Mouse (Mus musculus) liver, embryonic 13.5 days (tissue): ENCODE measurements around the gene Chmp1a. TPM values are rescaled to one million over a fixed set of nuclear protein-coding genes. Genes with fewer than 3 reads are reported as not detected.
A peak's percentile ranks its signal among the peaks of the same experiment; 100 is the strongest.
"Not testable (repeated sequence)": the region's sequence is repeated elsewhere in the genome, so short reads cannot be mapped to it uniquely, and the experiment has no call there.

Experiments
- ATAC-seq: fragments of 200-750 bp; cut with Nextera tagmentation; 2 replicates; pipeline ENCODE4 v1.8.0; 2017; ENCODE audit warnings: low read depth, mild to moderate bottlenecking, moderate number of reproducible peaks, moderate library complexity
- DNase-seq: peaks from one replicate; pipeline ENCODE4 v3.0.0; 2022
- H3K27ac ChIP-seq: fragments of 300-500 bp; sonication (generic); 2 replicates; pipeline ENCODE4 v1.5.1; 2015; ENCODE audit warnings: moderate library complexity, mild to moderate bottlenecking, inconsistent platforms
- H3K27me3 ChIP-seq: fragments of 300-500 bp; sonication (generic); 2 replicates; pipeline ENCODE4 v1.6.1; 2015; ENCODE audit warnings: mild to moderate bottlenecking, inconsistent platforms
- H3K36me3 ChIP-seq: fragments of 300-500 bp; sonication (generic); 2 replicates; pipeline ENCODE4 v1.6.1; 2015; ENCODE audit warnings: mild to moderate bottlenecking, inconsistent platforms
- H3K4me1 ChIP-seq: fragments of 300-500 bp; sonication (generic); replicated peaks from 2 replicates; pipeline ENCODE4 v1.6.1; 2015; ENCODE audit warnings: inconsistent platforms
- H3K4me2 ChIP-seq: fragments of 300-500 bp; sonication (generic); 2 replicates; pipeline ENCODE4 v1.6.1; 2015; ENCODE audit warnings: inconsistent platforms, mild to moderate bottlenecking, moderate library complexity
- H3K4me3 ChIP-seq: fragments of 300-500 bp; sonication (generic); replicated peaks from 2 replicates; pipeline ENCODE4 v1.5.1; 2015; ENCODE audit warnings: mild to moderate bottlenecking, inconsistent platforms
- H3K9ac ChIP-seq: fragments of 300-500 bp; sonication (generic); 2 replicates; pipeline ENCODE4 v1.6.1; 2015; ENCODE audit warnings: mild to moderate bottlenecking, inconsistent platforms
- H3K9me3 ChIP-seq: fragments of 300-500 bp; sonication (generic); replicated peaks from 2 replicates; pipeline ENCODE4 v1.6.1; 2016; ENCODE audit warnings: inconsistent platforms
- WGBS: fragments of 180-500 bp; shearing (Covaris S2); methylation state at CpG from one replicate; pipeline ENCODE4 v1.1.7; 2015; ENCODE audit not compliant: insufficient replicate concordance; 5-methylcytosine and 5-hydroxymethylcytosine counted together
- polyA plus RNA-seq: library from polyadenylated mRNA; unstranded; fragments of >200 nt; fragmentation: Nextera tagmentation; extraction: Ambion mirVana; gene quantifications from 2 replicates; pipeline ENCODE4 v1.2.1, GENCODE M21; 2015

The Chmp1a gene
- polyA plus RNA-seq, 1 experiment from 2014 or later, result 74.6 TPM

DNA sequence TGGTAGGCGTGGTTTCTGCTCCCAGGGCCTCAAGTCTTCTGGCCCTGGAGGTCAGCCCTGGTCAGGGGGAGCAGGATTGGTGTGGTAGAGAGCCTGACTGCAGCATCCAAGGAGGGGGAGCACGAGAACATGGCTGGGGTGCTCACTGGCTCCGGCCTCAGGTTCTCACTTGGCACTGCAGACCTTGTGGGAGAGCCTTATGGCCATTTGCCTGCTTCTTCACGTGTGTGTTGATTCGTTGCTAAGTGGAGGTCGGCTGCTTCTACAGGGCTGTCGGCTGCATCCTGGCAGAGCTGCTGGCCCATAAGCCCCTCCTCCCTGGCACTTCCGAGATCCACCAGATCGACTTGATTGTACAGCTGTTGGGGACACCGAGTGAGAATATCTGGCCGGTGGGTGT lies 17.8 kb upstream of the Chmp1a start:
- Histone ChIP-seq H3K36me3 (peaks cover 26% of the 10 kb centered on the region; the same call in 1 of the 2 replicates), H3K4me1 (peaks cover 15% of the 10 kb centered on the region), H3K27me3 (peaks cover 21% of the 10 kb centered on the region)
- 77% methylated on average over 11 of the region's 11 CpGs for WGBS
- not testable (repeated sequence) for H3K4me2 ChIP-seq, H3K9me3 ChIP-seq, ATAC-seq, H3K9ac ChIP-seq, H3K4me3 ChIP-seq, H3K27ac ChIP-seq, DNase-seq

DNA sequence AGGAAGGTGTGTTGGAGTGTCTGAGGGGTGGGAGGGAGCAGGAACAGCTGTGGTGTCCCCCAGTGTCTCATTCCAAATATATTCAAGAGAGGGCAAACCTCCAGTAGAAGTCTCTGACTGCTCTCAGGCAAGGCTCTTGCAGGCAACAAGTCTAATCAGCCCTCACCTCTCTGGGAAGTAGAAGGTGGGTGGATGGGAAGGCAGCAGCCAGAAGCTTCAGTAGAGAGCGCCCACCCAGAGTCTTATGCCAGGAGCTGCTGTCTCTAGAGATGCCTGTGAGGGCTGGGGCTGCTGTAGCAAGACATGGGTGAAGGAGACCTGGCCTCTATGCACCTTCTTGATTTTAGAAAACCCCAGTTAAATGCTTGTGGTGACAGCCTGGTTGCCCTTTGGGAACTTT lies 15.9 kb upstream of the Chmp1a start:
- no peak overlapping the region for H3K4me2 ChIP-seq
- ATAC-seq, result no peak
- H3K9ac ChIP-seq, result no peak overlapping the region
- no peaks in the 10 kb centered on the region for H3K9me3 ChIP-seq
- H3K4me3 ChIP-seq, result no peak overlapping the region
- peaks cover 19% of the 10 kb centered on the region for H3K4me1 ChIP-seq
- DNase-seq, result no peak
- WGBS, result 94% methylated on average over 1 of the region's 1 CpGs
- H3K36me3 ChIP-seq, result peaks cover 26% of the 10 kb centered on the region; the same call in 1 of the 2 replicates
- peaks cover 2% of the 10 kb centered on the region; the same call in 1 of the 2 replicates for H3K27me3 ChIP-seq
- no peak overlapping the region for H3K27ac ChIP-seq

GRCm38 (mm10) chr8:123224278-123225266 lies 12.0 kb upstream of the Chmp1a start, which contains the start of gene Cdk10:
Gene Cdk10, plus strand, starts transcription at chr8:123224842.
- H3K9me3 ChIP-seq, result no peaks in the 10 kb centered on the region
- peak within 1 kb of the TSS; percentile 87 for H3K4me2 ChIP-seq
- 2% methylated on average over 59 of the region's 59 CpGs for WGBS
- H3K4me1 ChIP-seq, result peaks cover 19% of the 10 kb centered on the region
- H3K4me3 ChIP-seq, result peak within 1 kb of the TSS; percentile 71
- peak within 1 kb of the TSS; percentile 79 for H3K27ac ChIP-seq
- peaks cover 26% of the 10 kb centered on the region; the same call in 1 of the 2 replicates for H3K36me3 ChIP-seq
- peak within 1 kb of the TSS; percentile 79 for H3K9ac ChIP-seq
- H3K27me3 ChIP-seq, result no peaks in the 10 kb centered on the region
- peak; percentile 88 for ATAC-seq
- peak; percentile 89 for DNase-seq

DNA sequence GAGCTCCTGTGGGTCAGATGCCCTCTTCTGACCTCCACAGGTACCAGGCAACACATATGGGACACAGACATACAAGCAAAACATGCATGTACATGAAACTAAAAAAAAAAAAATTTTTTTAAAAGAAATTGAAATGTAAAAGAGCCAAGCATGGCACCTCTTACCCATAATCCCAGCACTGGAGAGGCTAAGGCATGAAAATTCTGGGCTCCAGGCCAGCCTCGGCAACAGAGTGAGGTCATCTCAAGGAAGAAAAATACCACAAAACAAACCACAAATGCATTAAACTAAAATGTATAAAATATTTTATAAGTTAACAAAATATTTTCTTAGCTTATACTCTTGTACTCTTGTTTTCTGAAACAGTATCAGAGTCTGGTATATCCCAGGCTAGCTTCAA lies 8.4 kb upstream of the Chmp1a start:
- Histone ChIP-seq H3K36me3 (no peaks in the 10 kb centered on the region), H3K9me3 (no peaks in the 10 kb centered on the region), H3K9ac (no peak overlapping the region), H3K27ac (no peak overlapping the region), H3K4me3 (no peak overlapping the region), H3K4me1 (peaks cover 16% of the 10 kb centered on the region), H3K4me2 (no peak overlapping the region), H3K27me3 (peaks cover 7% of the 10 kb centered on the region)
- DNase-seq (no peak), ATAC-seq (no peak)
- 46% methylated on average over 1 of the region's 1 CpGs for WGBS

DNA sequence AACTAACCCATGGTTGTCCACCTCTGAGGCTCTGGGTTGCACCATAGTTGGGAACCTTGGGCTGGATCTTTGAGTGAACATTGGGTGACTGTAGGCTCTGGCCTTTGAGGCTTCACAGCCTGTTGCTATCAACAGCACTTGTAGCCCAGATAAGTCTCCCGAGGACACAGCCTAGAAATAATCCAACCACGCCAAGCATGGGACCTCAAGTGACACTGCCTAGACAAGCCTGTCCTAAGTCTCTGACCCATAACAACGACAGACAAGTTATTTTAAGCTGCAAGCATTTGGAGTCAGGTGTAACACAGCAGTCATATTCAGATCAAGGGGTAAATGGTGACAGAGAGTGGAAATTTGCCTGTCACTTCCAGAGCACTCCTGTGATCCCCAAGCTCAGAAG lies 2.9 kb upstream of the Chmp1a start:
- Histone ChIP-seq H3K9ac (no peak overlapping the region), H3K4me3 (no peak overlapping the region), H3K27ac (no peak overlapping the region), H3K36me3 (peaks cover 3% of the 10 kb centered on the region; the same call in 1 of the 2 replicates), H3K4me2 (no peak overlapping the region), H3K27me3 (peaks cover 7% of the 10 kb centered on the region), H3K9me3 (no peaks in the 10 kb centered on the region), H3K4me1 (peaks cover 22% of the 10 kb centered on the region)
- no peak for DNase-seq
- WGBS, result 29% methylated on average over 3 of the region's 3 CpGs
- ATAC-seq, result no peak

- Histone ChIP-seq H3K9me3 (no peaks in the 10 kb centered on the region), H3K9ac (peak overlapping the region; percentile 98), H3K4me3 (peak overlapping the region; percentile 99), H3K27ac (0 out of 2 replicates have a peak overlapping the region, but pooled peaks have one; percentile 19), H3K4me2 (peak overlapping the region; percentile 96), H3K36me3 (peaks cover 24% of the 10 kb centered on the region), H3K27me3 (peaks cover 3% of the 10 kb centered on the region; the same call in 1 of the 2 replicates), H3K4me1 (peaks cover 22% of the 10 kb centered on the region)
- 22% methylated on average over 22 of the region's 22 CpGs for WGBS
- DNase-seq (no peak), ATAC-seq (peak; percentile 18; the same call in 1 of the 2 replicates)
These were observed 682 bp upstream of the Chmp1a start for GRCm38 (mm10) chr8:123213118-123213772.

DNA sequence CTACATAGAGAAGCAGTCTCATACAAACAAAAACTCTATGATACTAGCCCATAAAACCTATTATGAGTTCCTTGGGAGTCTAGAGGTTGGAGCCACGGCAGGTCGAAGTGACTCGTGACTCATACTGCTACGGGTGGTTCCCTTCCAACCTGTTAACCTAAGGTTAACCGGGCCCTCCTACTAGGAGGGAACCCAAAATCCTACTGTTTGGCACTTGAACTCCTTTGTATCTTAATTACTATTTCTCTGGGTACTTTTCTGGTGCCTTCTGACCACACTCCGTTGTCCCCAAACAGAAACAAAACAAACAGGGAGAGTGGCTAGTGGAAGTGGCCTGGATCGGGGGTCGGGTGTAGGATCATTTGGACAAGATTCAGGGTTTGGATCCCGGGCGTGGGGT lies 687 bp downstream of the Chmp1a start:
- peak overlapping the region; percentile 87 for H3K27ac ChIP-seq
- H3K4me3 ChIP-seq, result peak overlapping the region; percentile 99
- peaks cover 22% of the 10 kb centered on the region for H3K4me1 ChIP-seq
- ATAC-seq, result no peak
- DNase-seq, result no peak
- H3K4me2 ChIP-seq, result peak overlapping the region; percentile 96
- H3K36me3 ChIP-seq, result peaks cover 38% of the 10 kb centered on the region
- peak overlapping the region; percentile 98 for H3K9ac ChIP-seq
- no peaks in the 10 kb centered on the region for H3K27me3 ChIP-seq
- WGBS, result 22% methylated on average over 10 of the region's 10 CpGs
- H3K9me3 ChIP-seq, result no peaks in the 10 kb centered on the region

GRCm38 (mm10) chr8:123203571-123203970 lies 9.0 kb downstream of the Chmp1a start:
- H3K9me3 ChIP-seq, result no peaks in the 10 kb centered on the region
- no peak for DNase-seq
- no peaks in the 10 kb centered on the region for H3K4me1 ChIP-seq
- H3K27me3 ChIP-seq, result peaks cover 5% of the 10 kb centered on the region
- H3K4me3 ChIP-seq, result no peak overlapping the region
- H3K4me2 ChIP-seq, result no peak overlapping the region
- peaks cover 44% of the 10 kb centered on the region for H3K36me3 ChIP-seq
- 72% methylated on average over 3 of the region's 3 CpGs for WGBS
- H3K9ac ChIP-seq, result no peak overlapping the region
- no peak overlapping the region for H3K27ac ChIP-seq
- ATAC-seq, result no peak

DNA sequence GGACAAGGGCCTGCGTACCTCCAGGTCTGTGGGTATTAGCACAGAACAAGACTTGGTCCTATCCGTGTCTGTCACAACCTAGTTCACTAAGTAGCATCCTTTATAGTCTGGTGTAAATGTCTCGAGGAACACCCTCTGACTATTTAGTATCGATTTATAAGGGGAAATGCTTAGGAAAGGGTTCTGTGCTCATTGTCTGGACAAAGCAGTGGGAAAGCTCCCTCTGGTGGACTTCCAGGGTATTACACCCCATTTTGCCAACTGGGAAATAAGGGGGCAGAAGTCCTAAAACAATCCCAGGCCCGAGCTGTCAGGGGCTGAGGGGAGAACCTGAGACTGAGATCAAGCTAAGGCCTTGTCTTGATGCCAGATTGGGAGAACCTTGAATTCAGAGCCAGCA lies 10.3 kb downstream of the Chmp1a start:
- Histone ChIP-seq H3K4me3 (no peak overlapping the region), H3K4me1 (peaks cover 7% of the 10 kb centered on the region), H3K9ac (no peak overlapping the region), H3K27ac (no peak overlapping the region), H3K27me3 (peaks cover 5% of the 10 kb centered on the region), H3K9me3 (no peaks in the 10 kb centered on the region), H3K36me3 (peaks cover 31% of the 10 kb centered on the region), H3K4me2 (no peak overlapping the region)
- ATAC-seq, result no peak
- peak; percentile 54 for DNase-seq
- WGBS, result 22% methylated on average over 5 of the region's 5 CpGs

DNA sequence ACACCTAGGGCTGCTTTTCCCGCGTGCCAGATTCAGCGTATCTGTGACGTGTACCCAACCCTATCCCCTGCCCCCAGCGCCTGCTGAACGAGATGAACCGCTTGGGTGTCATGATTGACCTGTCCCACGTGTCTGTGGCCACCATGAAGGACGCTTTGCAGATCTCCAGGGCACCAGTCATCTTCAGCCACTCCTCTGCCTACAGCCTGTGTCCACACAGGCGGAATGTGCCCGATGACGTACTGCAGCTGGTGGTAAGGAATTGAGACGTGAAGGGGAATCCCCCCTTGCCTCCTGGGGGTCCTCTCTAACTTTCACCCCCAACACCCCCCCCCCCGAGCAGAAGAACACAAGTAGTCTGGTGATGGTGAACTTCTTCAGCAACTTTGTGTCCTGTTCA lies 12.7 kb downstream of the Chmp1a start:
- no peak overlapping the region for H3K4me2 ChIP-seq
- H3K9ac ChIP-seq, result no peak overlapping the region
- no peak overlapping the region for H3K27ac ChIP-seq
- no peak overlapping the region for H3K4me3 ChIP-seq
- peaks cover 10% of the 10 kb centered on the region for H3K36me3 ChIP-seq
- ATAC-seq, result no peak
- WGBS, result 58% methylated on average over 14 of the region's 14 CpGs
- H3K9me3 ChIP-seq, result no peaks in the 10 kb centered on the region
- peaks cover 7% of the 10 kb centered on the region for H3K27me3 ChIP-seq
- DNase-seq, result no peak
- peaks cover 20% of the 10 kb centered on the region for H3K4me1 ChIP-seq

- DNase-seq, result peak; percentile 77
- not testable (repeated sequence) for H3K36me3 ChIP-seq, H3K4me2 ChIP-seq, H3K9me3 ChIP-seq, H3K4me3 ChIP-seq, H3K9ac ChIP-seq
- WGBS, result 48% methylated on average over 5 of the region's 5 CpGs
- H3K4me1 ChIP-seq, result peaks cover 20% of the 10 kb centered on the region
- peaks cover 16% of the 10 kb centered on the region for H3K27me3 ChIP-seq
- H3K27ac ChIP-seq, result peak overlapping the region; percentile 36; the same call in 1 of the 2 replicates
- peak; percentile 75 for ATAC-seq
These were observed 15.5 kb downstream of the Chmp1a start for GRCm38 (mm10) chr8:123197016-123197415.
